Mouse (Mus musculus) cerebellum, adult 11 months (tissue): Measurements from ENCODE around the gene Msi2.

ENCODE experiments used
- DNase-seq: peaks from one replicate; pipeline ENCODE4 v3.0.0; 2022

Gene Msi2

GRCm38 (mm10) chr11:88509464-88509863 lies 208.8 kb downstream of the Msi2 start:
- DNase-seq, result no peak

- no peak for DNase-seq
Measured at GRCm38 (mm10) chr11:88508133-88508532, 210.2 kb downstream of the Msi2 start.

- no peak for DNase-seq
Measured at GRCm38 (mm10) chr11:88506544-88507419, 211.5 kb downstream of the Msi2 start.

GRCm38 (mm10) chr11:88506109-88506508 lies 212.2 kb downstream of the Msi2 start:
- no peak for DNase-seq

DNA sequence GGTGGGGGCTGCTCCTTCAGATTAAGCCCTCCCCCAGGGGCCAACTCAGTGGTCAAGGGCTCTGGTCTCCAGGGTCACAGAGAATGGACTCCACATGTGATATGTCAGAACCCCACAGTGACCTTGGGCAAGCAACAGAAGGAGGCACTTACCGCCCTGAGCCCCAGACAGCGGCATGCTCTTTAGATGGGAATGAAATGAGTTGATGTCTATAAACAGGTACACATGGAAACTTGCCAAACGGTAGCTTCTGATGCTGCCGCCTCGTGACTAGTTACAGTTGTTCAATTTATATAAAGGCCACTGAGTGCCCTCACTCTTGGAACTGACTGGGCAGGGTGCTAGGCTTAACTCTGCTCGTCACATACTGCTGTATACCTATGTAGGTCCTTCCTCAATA lies 215.7 kb downstream of the Msi2 start:
- no peak for DNase-seq

GRCm38 (mm10) chr11:88498491-88498890 lies 219.8 kb downstream of the Msi2 start:
- no peak for DNase-seq

GRCm38 (mm10) chr11:88496460-88496859 lies 221.9 kb downstream of the Msi2 start:
- no peak for DNase-seq

DNA sequence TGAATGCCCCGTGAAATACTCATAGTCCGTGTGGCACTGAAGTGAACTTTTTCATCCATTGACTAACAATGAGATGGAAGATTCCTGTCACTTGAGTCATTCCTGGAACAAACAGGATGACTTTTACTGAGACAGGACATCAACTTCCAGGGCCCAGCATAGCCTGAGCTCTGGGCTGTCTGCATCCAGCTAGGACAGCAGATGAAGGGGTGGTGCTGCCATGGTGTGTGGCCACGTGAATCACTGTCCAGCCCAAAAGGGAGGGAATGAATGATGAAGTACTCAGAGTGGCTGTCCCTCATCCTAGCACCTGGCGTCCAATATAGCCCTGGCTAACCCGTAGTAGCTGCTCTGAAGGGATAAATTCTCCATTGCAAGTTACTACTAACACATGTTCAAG lies 222.6 kb downstream of the Msi2 start:
- no peak for DNase-seq

GRCm38 (mm10) chr11:88495018-88495417 lies 223.3 kb downstream of the Msi2 start:
- DNase-seq, result no peak

- no peak for DNase-seq
Measured at GRCm38 (mm10) chr11:88493795-88494559, 224.3 kb downstream of the Msi2 start.

- DNase-seq, result no peak
Measured at GRCm38 (mm10) chr11:88492585-88492984, 225.7 kb downstream of the Msi2 start.

- DNase-seq, result no peak
Measured at GRCm38 (mm10) chr11:88489985-88490384, 228.3 kb downstream of the Msi2 start.

DNA sequence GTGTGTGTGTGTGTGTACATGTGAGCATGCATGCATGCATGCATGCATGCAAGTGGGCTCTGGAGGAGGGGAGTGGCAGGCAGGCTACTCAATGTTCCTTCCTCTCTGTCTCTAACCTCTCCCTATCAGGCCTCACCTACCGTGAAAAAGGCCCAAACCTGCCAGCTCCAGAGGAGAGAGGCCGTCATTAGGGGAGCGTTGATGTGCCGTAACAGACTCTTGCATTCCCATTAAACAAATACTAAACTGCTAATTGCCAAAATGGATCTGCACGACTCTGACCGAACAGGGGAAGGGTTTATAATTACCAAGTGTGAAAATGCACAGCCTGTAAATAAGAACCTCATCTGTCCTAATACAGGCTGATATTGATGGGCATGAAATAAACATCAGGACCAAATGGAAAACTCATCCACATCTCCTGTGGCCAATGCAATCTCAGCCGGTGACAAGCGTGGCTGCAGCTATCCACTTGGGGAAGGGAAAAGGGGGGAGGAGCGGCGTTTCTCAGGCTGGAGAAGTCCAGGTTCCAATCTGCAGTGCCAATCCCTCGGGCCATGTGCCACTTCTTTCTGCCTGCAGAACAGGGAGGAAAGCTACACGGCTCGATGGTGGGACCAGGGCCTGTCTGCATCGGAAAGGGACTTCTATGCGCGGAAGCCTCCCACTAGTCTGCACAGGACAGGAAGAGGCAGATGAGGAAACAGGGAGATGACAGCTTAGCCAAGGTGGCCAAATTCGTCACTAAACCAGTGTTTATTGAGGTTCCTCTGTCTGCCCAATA lies 229.2 kb downstream of the Msi2 start:
- peak; percentile 47 for DNase-seq

- DNase-seq, result no peak
Measured at GRCm38 (mm10) chr11:88488175-88488940, 230.0 kb downstream of the Msi2 start.

GRCm38 (mm10) chr11:88485987-88486386 lies 232.3 kb downstream of the Msi2 start:
- no peak for DNase-seq

GRCm38 (mm10) chr11:88485088-88485487 lies 233.2 kb downstream of the Msi2 start:
- DNase-seq, result no peak

- DNase-seq, result no peak
Measured at GRCm38 (mm10) chr11:88484047-88484446, 234.3 kb downstream of the Msi2 start.

DNA sequence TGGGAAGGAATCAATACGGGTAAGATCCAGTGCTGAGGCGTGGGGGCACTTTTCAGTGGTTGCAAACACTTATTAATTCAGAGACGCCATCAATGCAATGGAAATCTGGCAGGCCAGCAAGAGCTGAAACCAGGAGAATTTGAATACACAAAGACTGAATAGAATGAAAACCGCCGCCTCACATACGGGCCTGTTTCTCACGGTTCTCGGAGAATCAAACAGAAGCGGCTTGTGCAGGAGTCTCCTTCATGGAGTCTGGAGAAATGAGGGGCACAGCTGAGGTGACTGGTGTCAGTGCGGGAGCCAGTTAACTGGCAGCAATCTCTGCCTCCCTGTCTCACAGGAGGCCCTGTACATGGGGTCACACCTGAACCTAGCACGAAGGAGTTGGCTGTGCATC lies 235.7 kb downstream of the Msi2 start:
- DNase-seq, result no peak

GRCm38 (mm10) chr11:88482236-88482635 lies 236.1 kb downstream of the Msi2 start:
- DNase-seq, result no peak

- DNase-seq, result peak; percentile 73
Measured at GRCm38 (mm10) chr11:88481602-88482161, 236.6 kb downstream of the Msi2 start.

- DNase-seq, result no peak
Measured at GRCm38 (mm10) chr11:88481092-88481601, 237.2 kb downstream of the Msi2 start.

GRCm38 (mm10) chr11:88479498-88479897 lies 238.8 kb downstream of the Msi2 start:
- no peak for DNase-seq
